8 mouse cellular contexts compared by ENCODE assay signal in genomic region chr10:117746297-117746883, GRCm38 (mm10). TPM values are rescaled to one million over a fixed set of nuclear protein-coding genes. Genes with fewer than 3 reads are reported as not detected.
A peak's percentile ranks its signal among the peaks of the same experiment; 100 is the strongest.
DNase-seq lines count a peak whose midpoint lies in the region; ATAC-seq lines count a peak whose summit lies in the region.

Gene Slc35e3 (minus strand): TSS chr10:117746365.

- peak within 1 kb of the TSS; percentile 67 for H3K4me3 ChIP-seq in forebrain, embryonic 10.5 days
- peak within 1 kb of the TSS; percentile 55 for H3K4me3 ChIP-seq in heart, embryonic 15.5 days
- H3K4me3 ChIP-seq in liver, embryonic 12.5 days = peak within 1 kb of the TSS; percentile 57

- H3K9me3 ChIP-seq in forebrain, embryonic 10.5 days = no peaks in the 10 kb centered on the region
- no peaks in the 10 kb centered on the region for H3K9me3 ChIP-seq in heart, embryonic 15.5 days (replicated peaks)
- H3K9me3 ChIP-seq in liver, embryonic 12.5 days (replicated peaks) = 0 out of 2 replicates have a peak, but pooled peaks cover 4% of the 10 kb centered on the region

- H3K27me3 ChIP-seq in forebrain, embryonic 10.5 days (ENCODE audit: poor library complexity, severe bottlenecking) = no peaks in the 10 kb centered on the region
- H3K27me3 ChIP-seq in heart, embryonic 15.5 days = no peaks in the 10 kb centered on the region
- no peaks in the 10 kb centered on the region for H3K27me3 ChIP-seq in liver, embryonic 12.5 days (replicated peaks)
- no peaks in the 10 kb centered on the region for H3K27me3 ChIP-seq in splenic B cell, adult 2 months (ENCODE audit: control insufficient read depth, insufficient read depth, low read length, poor library complexity, severe bottlenecking)

- H3K4me1 ChIP-seq in forebrain, embryonic 10.5 days = peaks cover 21% of the 10 kb centered on the region
- H3K4me1 ChIP-seq in heart, embryonic 15.5 days (replicated peaks) = peaks cover 7% of the 10 kb centered on the region
- peaks cover 25% of the 10 kb centered on the region for H3K4me1 ChIP-seq in liver, embryonic 12.5 days

- peak; percentile 88 to 95 for DNase-seq in CD8-positive naive resting alpha-beta T cell, adult 2 months (ENCODE audit: low read depth in 2 of 2, low spot score in 2 of 2)
- peak; percentile 82 for DNase-seq in c-Kit-positive CD71-negative TER-119-negative erythroid progenitor cells, embryonic 14.5 days (ENCODE audit: low read depth)
- DNase-seq in forebrain, embryonic 10.5 days (ENCODE audit: extremely low spot score, low spot score) = peak; percentile 92
- peak; percentile 97 for DNase-seq in kidney, postnatal 14 days
- peak; percentile 95 for DNase-seq in naive thymus-derived CD4-positive, alpha-beta T cell, adult 2 months (ENCODE audit: low read depth)
- peak; percentile 95 for DNase-seq in splenic B cell, adult 2 months (ENCODE audit: low read depth, low spot score)

- ATAC-seq in heart, embryonic 15.5 days (replicated peaks; ENCODE audit: insufficient number of reproducible peaks, insufficient read depth, low FRiP score, low read depth) = peak; percentile 98
- peak; percentile 98 for ATAC-seq in liver, embryonic 12.5 days

- H3K9ac ChIP-seq in heart, embryonic 15.5 days = peak within 1 kb of the TSS; percentile 64
- peak within 1 kb of the TSS; percentile 59 for H3K9ac ChIP-seq in liver, embryonic 12.5 days

- H3K4me2 ChIP-seq in heart, embryonic 15.5 days = peak within 1 kb of the TSS; percentile 88
- H3K4me2 ChIP-seq in liver, embryonic 12.5 days = peak within 1 kb of the TSS; percentile 79

- 14% methylated on average over 45 of the region's 46 CpGs for WGBS in forebrain, embryonic 10.5 days
- WGBS in heart, embryonic 15.5 days = 15% methylated on average over 41 of the region's 46 CpGs
- WGBS in liver, embryonic 12.5 days (ENCODE audit: insufficient replicate concordance) = 14% methylated on average over 46 of the region's 46 CpGs

- H3K27ac ChIP-seq in forebrain, embryonic 10.5 days = peak within 1 kb of the TSS; percentile 73
- H3K27ac ChIP-seq in heart, embryonic 15.5 days = peak within 1 kb of the TSS; percentile 64
- H3K27ac ChIP-seq in liver, embryonic 12.5 days = peak within 1 kb of the TSS; percentile 43

- peaks cover 59% of the 10 kb centered on the region for H3K36me3 ChIP-seq in forebrain, embryonic 10.5 days (replicated peaks)
- H3K36me3 ChIP-seq in heart, embryonic 15.5 days = peaks cover 25% of the 10 kb centered on the region
- peaks cover 36% of the 10 kb centered on the region for H3K36me3 ChIP-seq in liver, embryonic 12.5 days
- H3K36me3 ChIP-seq in splenic B cell, adult 2 months (ENCODE audit: control insufficient read depth, insufficient read depth, low read length, poor library complexity, severe bottlenecking) = 0 out of 2 replicates have a peak, but pooled peaks cover 3% of the 10 kb centered on the region

RNA-seq across cellular contexts. Expression of gene Slc35e3, which starts in this region (rescaled TPM):
- polyA plus RNA-seq in forebrain, embryonic 10.5 days (2016; fragmentation: Nextera tagmentation; extraction: Ambion mirVana) = 22.4 TPM in 2 replicates
- 7.1 and 8.9 TPM in 2 replicates for polyA plus RNA-seq in heart, embryonic 15.5 days (2015; fragmentation: Nextera tagmentation; extraction: Ambion mirVana)
- 5.2 and 5.3 TPM in 2 replicates for polyA plus RNA-seq in liver, embryonic 12.5 days (2016; fragmentation: Nextera tagmentation; extraction: Ambion mirVana)

Comparison
In these comparisons a context has a peak if more than half of its experiments do, and no peak if none do; other contexts are left out.
1. Peak in every context shown above with its lines: DNase-seq, ATAC-seq, H3K4me3 ChIP-seq and H3K27ac ChIP-seq.